Mouse (Mus musculus) cerebellum, adult 9-11 months (tissue): Measurements from ENCODE around the gene Gm10188.

ENCODE experiments used
- DNase-seq: peaks from one replicate; pipeline ENCODE4 v3.0.0; 2022

Gene Gm10188

GRCm38 (mm10) chr1:132222166-132222565, 7.4 kb downstream of the Gm10188 start:
- no peak for DNase-seq

GRCm38 (mm10) chr1:132221627-132222026, 7.9 kb downstream of the Gm10188 start:
- no peak for DNase-seq

- no peak for DNase-seq
These were observed 13.3 kb downstream of the Gm10188 start for GRCm38 (mm10) chr1:132216276-132216675.

- peak; percentile 57 for DNase-seq
These were observed 16.5 kb downstream of the Gm10188 start for GRCm38 (mm10) chr1:132213076-132213475.

- peak; percentile 55 for DNase-seq
These were observed 17.3 kb downstream of the Gm10188 start for GRCm38 (mm10) chr1:132212218-132212617.

- DNase-seq, result no peak
These were observed 17.9 kb downstream of the Gm10188 start for GRCm38 (mm10) chr1:132211672-132212071.

- peak; percentile 30 for DNase-seq
These were observed 18.6 kb downstream of the Gm10188 start for GRCm38 (mm10) chr1:132210922-132211321.

GRCm38 (mm10) chr1:132209400-132209799, 20.2 kb downstream of the Gm10188 start:
- no peak for DNase-seq

- DNase-seq, result peak; percentile 72
These were observed 21.4 kb downstream of the Gm10188 start for GRCm38 (mm10) chr1:132208154-132208553.

- no peak for DNase-seq
These were observed 22.7 kb downstream of the Gm10188 start for GRCm38 (mm10) chr1:132206828-132207227.

- DNase-seq, result no peak
These were observed 23.6 kb downstream of the Gm10188 start for GRCm38 (mm10) chr1:132205958-132206357.

- DNase-seq, result no peak
These were observed 26.8 kb downstream of the Gm10188 start for GRCm38 (mm10) chr1:132202771-132203170.

- DNase-seq, result no peak
These were observed 27.6 kb downstream of the Gm10188 start for GRCm38 (mm10) chr1:132201936-132202335.

GRCm38 (mm10) chr1:132201511-132201860, 28.1 kb downstream of the Gm10188 start:
- no peak for DNase-seq

GRCm38 (mm10) chr1:132200562-132201510, 28.7 kb downstream of the Gm10188 start:
- peak; percentile 92 for DNase-seq

GRCm38 (mm10) chr1:132199934-132200333, 29.6 kb downstream of the Gm10188 start:
- DNase-seq, result peak; percentile 67

GRCm38 (mm10) chr1:132199244-132199643, 30.3 kb downstream of the Gm10188 start:
- peak; percentile 34 for DNase-seq

- DNase-seq, result peak; percentile 18
These were observed 31.0 kb downstream of the Gm10188 start for GRCm38 (mm10) chr1:132198401-132199071.

GRCm38 (mm10) chr1:132197666-132198065, 31.9 kb downstream of the Gm10188 start:
- DNase-seq, result no peak

GRCm38 (mm10) chr1:132196337-132196736, 33.2 kb downstream of the Gm10188 start:
- peak; percentile 7 for DNase-seq

- DNase-seq, result peak; percentile 2
These were observed 33.9 kb downstream of the Gm10188 start for GRCm38 (mm10) chr1:132195681-132196080.

- DNase-seq, result no peak
These were observed 34.5 kb downstream of the Gm10188 start for GRCm38 (mm10) chr1:132195100-132195499.

GRCm38 (mm10) chr1:132194624-132195023, 34.9 kb downstream of the Gm10188 start:
- DNase-seq, result no peak

- no peak for DNase-seq
These were observed 35.8 kb downstream of the Gm10188 start for GRCm38 (mm10) chr1:132193806-132194205.
